Mouse (Mus musculus) brain, adult 2 months (tissue): ENCODE measurements around the gene Arntl.
A peak's percentile ranks its signal among the peaks of the same experiment; 100 is the strongest.

Experiments
- DNase-seq: peaks from one replicate; pipeline ENCODE4 v3.0.0; 2011; ENCODE audit warnings: low read depth, low spot score

Gene Arntl

DNA sequence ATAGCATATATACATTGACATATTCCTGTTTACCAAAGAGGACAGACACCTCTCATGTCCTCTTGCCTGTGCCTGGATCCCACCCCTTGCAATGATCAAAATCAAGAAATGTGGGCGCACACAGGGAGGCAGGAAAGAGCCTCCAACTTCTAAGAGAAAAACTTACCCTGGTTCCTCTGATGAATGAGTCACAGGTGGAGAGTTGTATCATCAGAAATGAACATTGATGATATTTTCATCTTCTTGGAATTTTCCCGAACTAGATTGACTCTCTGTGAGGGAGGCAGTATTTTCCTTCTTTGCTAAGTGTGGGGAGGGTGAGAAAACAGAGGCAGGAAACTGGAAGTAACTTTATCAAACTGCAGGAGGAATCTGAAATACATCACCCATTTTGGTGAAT is 78.1 kb downstream of the Arntl start:
- peak; percentile 71 for DNase-seq

DNA sequence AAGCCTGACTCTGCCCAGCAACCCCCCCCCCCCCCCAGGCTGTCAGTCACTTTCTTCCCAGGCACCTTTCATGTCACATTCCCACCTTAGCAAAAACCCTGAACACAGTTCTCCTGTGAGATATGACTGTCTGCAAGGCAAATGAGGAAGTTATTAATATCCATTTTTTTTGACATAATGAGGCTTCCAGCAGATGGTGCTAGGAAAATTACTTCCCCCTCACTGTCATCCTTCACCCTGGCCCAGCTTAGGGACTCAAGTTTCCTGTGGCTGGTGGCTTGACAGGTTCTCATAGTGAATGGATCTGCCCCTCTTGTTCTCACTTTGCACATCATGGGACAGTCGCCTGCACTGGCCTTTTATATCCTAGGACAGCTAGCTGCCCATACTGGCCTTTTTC is 81.9 kb downstream of the Arntl start:
- peak; percentile 74 for DNase-seq

DNA sequence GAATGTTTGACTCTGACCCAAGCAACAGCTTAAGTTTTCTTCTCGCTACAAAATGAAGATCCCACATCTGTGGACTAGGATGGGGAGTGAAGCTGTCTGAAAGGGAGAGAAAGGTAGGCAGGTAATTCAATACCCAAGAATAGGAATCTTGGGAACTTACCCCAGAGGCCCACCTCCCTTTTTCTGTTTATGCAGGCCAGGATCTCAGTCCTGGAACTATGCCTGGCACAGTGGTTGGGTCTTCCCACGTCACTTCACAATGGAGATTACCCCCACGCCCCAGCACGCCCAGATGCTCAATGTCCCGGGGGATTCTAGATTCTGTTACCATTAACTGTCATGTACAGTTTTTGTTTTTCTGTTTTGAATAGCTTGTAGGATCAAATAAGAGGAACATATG is 84.5 kb downstream of the Arntl start:
- DNase-seq: peak; percentile 61

DNA sequence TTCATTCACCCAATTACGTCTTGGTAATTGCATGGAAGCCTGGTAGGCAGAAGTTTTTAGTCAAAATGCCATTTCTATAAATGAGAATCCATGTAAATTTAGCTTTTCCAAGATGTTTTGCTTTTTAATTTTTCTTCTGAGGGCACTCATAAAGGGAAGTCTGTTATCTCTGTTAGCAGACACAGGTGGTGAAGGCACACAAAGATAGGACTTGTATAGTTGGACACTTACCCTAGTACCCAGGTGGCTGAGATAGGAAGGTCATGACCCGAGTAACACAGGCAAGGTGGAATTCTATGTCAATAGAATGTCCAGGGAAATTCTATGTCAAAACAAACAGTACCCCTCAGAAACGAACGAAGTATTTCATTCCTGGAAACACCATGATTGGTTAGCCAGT is 84.9 kb downstream of the Arntl start:
- DNase-seq: no peak

DNA sequence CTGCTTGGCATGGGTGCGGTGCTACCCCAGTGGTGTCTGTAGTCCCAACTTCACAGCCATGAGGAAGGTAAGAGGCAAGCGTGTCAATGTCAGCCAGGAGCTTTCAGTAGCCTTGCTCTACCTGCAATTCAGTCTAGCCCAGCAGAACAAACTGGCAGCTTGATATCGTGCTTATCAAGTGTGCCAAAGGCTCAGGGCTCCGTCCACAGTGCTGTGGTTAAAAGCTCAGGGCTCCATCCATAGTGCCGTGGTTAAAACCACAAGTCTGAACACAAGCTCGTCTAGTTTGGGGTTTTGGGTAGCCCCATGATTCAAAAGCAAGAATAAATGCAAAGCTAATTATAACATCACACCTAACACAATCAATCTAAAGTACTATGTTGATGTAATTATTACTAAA is 87.3 kb downstream of the Arntl start:
- DNase-seq: no peak

DNA sequence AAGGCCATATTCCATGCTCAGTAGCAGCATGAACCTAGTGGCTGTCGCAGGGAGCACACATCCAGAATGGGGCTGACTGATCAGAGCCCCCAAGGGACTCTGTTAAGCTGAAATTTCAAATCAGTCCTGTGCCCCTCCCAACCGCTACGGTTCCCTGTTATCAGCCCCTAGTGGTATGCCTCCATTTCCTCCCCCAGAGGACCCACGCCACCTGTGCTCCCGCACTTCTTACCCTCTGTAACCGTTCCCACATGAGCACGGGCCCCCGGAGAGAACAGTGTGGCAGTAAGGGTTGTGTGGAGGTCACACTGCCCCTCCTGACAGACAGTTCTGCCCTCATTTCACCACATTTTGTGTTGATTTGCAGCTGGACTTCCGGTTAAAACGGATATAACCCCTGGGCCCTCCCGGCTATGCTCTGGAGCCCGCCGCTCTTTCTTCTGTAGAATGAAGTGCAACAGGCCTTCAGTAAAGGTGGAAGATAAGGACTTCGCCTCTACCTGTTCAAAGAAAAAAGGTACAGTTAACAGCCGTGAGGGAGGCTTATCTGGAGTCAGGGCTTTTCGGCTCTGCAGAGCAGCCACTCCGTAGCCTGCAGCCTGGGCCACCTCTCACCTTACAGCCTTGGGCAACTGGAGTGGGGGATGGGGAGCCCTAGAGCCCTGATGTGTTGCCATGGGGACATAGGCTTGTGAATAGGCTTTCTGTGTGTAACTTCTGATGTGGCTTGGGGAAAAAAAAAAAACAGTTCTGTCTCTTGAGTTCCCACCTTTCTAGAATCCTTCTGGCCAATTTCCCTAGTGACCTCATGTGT is 88.0 kb downstream of the Arntl start:
- DNase-seq: no peak

DNA sequence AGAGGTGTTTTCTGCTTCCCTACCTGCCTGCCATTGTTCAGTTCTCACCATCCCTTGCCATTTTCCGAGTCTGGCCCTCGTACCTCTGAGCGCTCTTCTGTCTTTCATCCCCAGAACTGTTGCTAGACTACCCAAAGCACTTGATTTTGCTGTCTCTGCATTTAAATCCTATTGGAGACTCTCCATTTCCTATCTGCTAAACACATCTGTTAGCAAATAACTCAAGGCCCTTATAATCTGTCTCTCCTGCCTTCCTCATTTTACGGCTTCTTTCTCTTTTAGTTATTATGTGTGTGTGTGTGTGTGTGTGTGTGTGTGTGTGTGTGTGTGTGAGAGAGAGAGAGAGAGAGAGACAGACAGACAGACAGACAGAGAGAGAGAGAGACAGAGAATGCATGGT is 90.5 kb downstream of the Arntl start:
- no peak for DNase-seq

DNA sequence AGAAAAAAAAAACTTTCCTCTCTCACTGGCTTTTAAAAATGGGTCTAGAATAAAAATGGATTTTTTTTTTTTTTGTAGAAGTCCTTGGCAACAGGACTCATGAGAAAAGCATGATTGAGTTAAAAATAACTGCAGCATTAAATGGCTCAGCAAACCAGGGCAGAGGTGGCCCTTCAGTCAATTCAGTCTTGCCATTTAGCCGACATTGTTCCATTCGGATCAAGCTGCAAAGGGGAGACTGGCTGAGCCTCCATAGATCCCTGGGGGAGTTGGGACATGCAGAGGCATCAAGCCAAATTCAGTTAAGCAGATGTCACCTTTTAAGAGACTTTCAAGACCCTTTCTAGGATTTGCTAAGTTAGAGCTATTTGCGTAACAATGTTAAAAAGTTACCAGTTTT is 102.9 kb downstream of the Arntl start:
- no peak for DNase-seq

DNA sequence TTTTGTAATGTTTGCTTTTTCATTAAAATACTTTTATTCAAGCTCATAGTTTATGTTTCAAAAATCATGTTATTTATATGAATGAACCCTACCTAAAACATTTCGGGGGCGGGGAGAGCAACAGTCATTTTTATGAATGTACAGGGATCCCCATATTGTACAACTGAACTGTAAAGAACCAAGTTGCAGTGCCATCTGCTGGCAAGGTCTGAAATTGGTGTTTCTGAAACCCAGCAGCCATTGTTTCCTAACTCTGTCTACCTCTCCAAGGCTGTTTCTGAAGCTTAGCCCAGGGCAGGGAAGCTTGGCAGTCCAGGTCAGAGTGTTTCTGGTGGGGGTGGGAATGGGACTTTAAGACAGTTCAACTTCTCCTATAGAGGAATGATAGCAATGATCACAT is 104.5 kb downstream of the Arntl start:
- peak; percentile 84 for DNase-seq

DNA sequence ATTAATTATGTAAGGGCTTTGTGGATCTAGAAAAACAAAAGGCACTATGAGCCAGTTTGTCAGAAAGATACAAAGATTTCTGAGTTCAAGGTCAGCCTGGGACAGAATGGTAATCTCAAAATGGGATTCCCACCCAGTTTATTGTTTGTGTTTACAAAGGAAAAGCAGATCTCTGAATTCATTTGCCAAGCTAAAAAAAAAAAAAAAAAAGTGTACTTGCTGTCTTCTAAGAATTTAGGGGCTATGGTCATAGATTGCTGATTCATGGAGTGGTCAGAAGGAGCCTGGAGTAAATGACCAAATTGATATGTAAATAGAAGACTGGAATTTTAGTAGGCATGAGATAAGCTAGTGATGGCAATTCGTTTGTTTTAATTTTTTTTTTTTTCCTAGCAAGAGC is 112.9 kb downstream of the Arntl start:
- DNase-seq: no peak

DNA sequence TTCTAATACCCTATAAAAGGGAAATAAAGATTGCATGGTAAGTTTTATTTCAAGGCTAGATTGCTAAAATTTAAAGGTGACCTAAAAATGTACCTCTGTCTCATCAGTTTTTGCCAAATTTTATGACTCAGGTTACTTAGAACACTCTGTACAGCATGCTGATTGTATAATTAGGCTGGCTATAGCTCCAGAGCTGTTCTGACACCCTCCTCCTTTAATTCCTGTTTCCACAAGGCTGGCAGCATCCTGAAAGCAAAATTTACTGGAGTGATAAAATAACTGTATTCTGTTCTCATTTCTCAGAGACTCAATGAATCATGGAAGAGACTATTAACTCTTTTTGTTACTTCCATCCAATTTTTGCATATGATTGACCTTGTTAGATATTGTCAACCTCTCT is 126.8 kb downstream of the Arntl start:
- DNase-seq: peak; percentile 89

DNA sequence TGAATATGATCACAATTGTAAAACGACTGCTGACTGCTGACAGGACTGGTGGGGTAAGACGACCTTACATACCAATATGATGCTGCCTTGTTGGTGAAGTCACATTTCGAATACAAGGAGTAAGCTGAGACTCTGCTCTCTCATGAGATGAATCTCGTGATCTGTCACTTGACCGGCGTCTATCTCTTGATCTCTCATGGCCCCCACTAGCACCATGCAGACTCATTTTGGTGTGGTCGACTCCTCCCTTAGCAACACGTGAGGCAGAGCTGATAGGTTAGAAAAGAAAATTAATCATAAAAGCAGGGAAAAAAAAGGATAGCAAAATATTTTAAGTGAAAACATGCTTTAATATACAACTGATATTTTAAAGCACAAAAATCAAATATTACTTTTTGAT is 128.0 kb downstream of the Arntl start:
- no peak for DNase-seq

DNA sequence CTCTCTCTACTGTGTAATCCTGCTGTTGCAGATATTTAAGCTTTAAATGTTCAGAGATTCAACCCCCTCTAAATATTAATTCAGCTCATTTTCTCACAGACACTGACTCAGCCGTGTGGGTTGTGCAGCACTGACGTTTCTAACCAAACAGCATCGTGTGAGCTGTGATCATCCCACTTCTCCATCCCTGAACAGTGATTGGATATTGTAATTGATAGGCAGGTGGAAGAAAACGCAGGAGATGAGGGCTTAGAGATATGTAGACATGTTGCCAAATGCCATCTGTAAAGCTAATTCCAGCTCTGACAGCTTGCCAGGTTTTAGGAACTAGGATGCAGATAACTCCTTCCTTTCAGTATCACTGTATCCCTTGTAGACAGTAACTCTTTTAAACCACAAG is 140.0 kb downstream of the Arntl start:
- peak; percentile 98 for DNase-seq

DNA sequence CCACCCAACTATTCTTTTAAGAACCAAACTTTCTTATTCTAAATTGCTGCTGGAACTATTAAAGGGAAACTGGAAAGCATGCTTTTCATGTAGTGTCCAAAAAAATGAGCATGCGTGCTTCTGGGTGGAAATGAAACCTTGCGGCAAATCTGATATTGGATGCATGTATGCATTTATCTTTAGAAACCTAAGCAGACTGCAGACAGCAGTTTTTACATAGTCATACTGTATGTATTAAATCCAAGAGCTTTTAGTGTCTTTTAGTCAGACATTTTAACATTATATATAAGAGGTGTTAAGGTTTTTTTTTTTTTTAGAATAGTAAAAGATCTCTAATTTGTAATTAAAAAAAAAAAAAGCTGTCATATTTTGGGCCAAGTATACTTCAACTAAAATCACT is 140.4 kb downstream of the Arntl start:
- no peak for DNase-seq

DNA sequence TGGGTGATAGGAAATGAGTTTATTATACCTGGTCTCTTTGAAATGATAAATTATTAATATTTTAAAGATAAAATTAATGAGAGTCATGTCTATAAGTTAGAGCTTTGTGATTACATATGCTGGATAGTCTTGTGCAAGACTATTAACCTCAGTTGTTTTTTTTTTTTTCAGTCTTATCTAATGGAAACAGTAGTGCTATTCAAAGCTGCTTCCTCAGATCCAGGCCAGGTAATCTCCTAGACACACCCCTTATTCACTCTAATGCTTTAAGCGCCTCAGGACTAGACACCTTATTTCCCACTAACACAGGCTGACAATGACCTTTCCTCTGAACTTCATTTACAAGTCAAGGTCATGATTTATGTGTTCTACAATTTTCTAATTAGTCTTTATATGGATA is 141.8 kb downstream of the Arntl start:
- DNase-seq: no peak
